Mouse (Mus musculus): Measurements from ENCODE around the gene Krtap19-2.

Krtap19-2 gene

GRCm38 (mm10) chr16:88874169-88874568 lies at the start of gene Krtap19-2:
Gene Krtap19-2 (minus strand): TSS chr16:88874269.
- DNase-seq (ENCODE audit: low spot score): no peak

GRCm38 (mm10) chr16:88896357-88896756 lies 22.3 kb upstream of the Krtap19-2 start, which contains the start of gene Krtap19-5:
Gene Krtap19-5 (minus strand): TSS chr16:88896457.
- DNase-seq (ENCODE audit: low spot score): no peak

DNA sequence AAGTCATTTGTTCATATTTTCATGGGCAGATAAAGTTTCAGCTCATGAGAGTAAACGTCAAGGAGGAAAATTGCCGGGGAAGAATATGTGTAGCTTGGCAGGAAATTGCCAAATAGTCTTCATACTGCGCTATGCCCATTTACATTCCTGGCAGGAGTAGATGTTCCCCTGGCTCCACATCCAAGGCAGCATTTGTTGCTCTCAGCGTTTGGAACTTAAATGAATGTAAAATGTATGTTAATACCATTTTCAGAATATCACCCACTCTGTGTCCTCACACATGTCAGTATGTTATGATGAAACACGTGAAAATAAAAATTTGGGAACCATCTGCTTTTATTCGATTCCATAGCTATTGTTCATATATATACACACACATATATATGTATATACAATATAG lies 12.8 kb upstream of the Krtap19-2 start:
- DNase-seq (ENCODE audit: low spot score): no peak

- DNase-seq (ENCODE audit: low spot score): no peak
Observed at GRCm38 (mm10) chr16:88884989-88885388, 10.9 kb upstream of the Krtap19-2 start, which contains the start of gene Krtap19-4. Gene Krtap19-4 (minus strand): TSS chr16:88885089.

GRCm38 (mm10) chr16:88877938-88878337 lies 3.9 kb upstream of the Krtap19-2 start, which contains the start of gene Krtap19-3:
Gene Krtap19-3 (minus strand): TSS chr16:88878038.
- DNase-seq (ENCODE audit: low spot score): no peak

DNA sequence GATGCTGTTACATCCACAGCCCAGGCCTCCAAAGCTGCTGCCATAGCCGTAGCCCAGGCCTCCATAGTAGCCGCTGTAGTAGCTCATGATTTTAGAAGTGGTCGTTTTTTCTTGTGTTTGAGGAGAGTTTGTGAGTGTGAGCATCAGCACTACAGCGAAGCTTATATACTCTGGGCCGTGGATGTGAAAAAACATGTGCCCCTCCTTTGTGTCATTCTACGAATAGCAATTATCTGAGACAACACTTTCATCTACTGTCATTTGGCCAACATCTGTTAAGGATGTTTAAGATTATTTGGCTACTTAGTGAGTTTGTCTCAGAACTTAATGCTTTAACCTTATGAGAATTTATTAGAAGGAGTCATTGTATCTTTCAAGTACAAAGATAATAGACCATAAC lies 4.8 kb downstream of the Krtap19-2 start, which contains the start of gene Krtap19-1:
Gene Krtap19-1 (minus strand): TSS at position 101 of the 400 bp plus-strand sequence.
- DNase-seq (ENCODE audit: low spot score): no peak

DNA sequence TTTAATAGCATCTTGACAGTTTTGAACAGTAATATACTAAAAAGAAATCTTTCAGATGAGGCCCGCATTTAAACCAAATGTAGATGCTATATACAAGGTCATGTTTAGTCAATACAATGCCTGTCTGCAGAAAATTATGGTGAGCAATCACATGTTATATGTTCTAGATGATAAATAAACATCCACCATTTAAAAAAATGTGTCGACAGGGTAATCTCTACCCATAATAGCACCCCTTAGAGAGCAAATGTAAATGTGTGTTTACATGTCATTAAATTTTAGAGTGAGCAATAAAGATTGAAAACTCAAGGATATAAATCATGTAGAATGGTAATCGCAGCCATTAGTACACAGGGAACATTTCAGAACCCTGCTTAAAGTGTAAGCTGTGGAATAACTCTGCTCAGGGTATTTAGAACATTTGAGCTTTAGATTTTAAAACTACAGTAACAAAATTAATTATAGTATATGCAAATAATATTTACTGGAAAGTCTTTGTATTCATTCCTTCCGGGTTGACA lies 9.1 kb downstream of the Krtap19-2 start:
- no peak for DNase-seq (ENCODE audit: low spot score)

- DNase-seq (ENCODE audit: low spot score): peak; percentile 70
Observed at GRCm38 (mm10) chr16:88851450-88851849, 22.6 kb downstream of the Krtap19-2 start.

DNA sequence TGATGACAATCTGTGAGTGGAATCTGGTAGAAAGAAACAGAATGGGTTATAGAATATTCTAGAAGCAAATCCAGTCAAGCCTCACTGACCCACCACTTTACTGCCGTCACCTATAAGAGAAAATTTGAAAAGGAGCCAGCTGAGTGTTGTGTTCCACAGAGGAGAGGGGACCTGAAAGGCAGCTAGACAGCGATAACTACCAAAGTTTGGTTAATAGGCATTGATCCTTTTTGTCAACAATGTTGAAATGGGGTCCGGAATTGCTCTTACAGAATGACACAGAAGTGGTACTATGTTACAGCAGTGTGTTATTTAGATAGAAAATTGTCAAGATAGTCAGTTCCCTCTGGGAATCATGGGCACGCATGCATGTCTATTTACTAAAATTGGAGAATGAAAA lies 25.5 kb downstream of the Krtap19-2 start:
- no peak for DNase-seq (ENCODE audit: low spot score)

GRCm38 (mm10) chr16:88847363-88847762 lies 26.7 kb downstream of the Krtap19-2 start:
- DNase-seq (ENCODE audit: low spot score): no peak

DNA sequence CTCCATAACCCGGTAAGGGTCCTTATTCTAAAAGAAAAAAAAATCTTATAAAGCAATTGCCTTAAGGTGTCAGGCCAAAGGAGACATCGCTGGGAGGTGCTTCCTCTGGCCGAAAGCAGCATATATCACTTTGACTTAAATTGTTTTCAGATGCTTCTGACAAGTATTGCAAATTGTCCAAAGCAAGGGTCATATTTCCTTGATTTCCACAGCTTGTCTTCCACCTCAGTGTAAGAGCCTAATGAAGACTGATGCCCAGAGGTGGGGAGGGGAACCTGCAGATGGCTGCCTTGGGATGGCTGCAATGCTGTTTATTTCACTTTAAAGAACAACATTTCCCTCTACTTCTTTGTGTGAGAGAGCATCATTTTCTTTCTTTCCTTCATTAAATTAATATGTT lies 47.1 kb downstream of the Krtap19-2 start:
- peak; percentile 57 for DNase-seq (ENCODE audit: low spot score)

- peak; percentile 13 for DNase-seq (ENCODE audit: low spot score)
Observed at GRCm38 (mm10) chr16:88826095-88826652, 47.9 kb downstream of the Krtap19-2 start, which contains the start of gene Krtap14. Gene Krtap14 (minus strand): TSS chr16:88826145.

DNA sequence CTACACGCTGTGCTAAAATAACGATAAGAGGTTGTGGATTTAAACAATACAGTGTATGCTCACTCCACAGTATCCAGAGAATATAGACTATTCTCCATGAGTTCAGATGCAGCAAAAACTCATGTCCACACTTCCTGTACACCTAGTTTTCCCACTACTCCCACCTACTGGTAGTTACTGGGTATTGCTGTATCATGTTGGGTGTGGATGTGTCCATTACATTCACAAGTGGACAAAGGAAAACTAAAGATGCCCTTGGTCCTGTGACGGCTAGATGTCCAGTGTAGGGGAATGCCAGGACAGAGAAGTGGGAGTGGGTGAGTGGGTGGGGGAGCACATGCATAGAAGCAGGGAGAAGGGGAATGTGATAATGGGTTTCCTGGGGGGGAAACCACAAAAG lies 50.3 kb downstream of the Krtap19-2 start:
- DNase-seq (ENCODE audit: low spot score): peak; percentile 71

All from embryo, embryonic 10 days (tissue).